Mouse (Mus musculus) lung, embryonic 16.5 days (tissue): ENCODE data around the gene Hira. TPM values are rescaled to one million over a fixed set of nuclear protein-coding genes. Genes with fewer than 3 reads are reported as not detected.
"Not testable (repeated sequence)": the region's sequence is repeated elsewhere in the genome, so short reads cannot be mapped to it uniquely, and the experiment has no call there.

Source experiments
- ATAC-seq: fragments of 200-750 bp; cut with Nextera tagmentation; 2 replicates; pipeline ENCODE4 v1.8.0; 2017; ENCODE audit warnings: low read depth, mild to moderate bottlenecking, moderate library complexity
- H3K27ac ChIP-seq: fragments of 300-500 bp; sonication (generic); 2 replicates; pipeline ENCODE4 v1.5.1; 2014; ENCODE audit warnings: mild to moderate bottlenecking, control low read depth, low read length
- H3K27me3 ChIP-seq: fragments of 300-500 bp; sonication (generic); 2 replicates; pipeline ENCODE4 v1.6.1; 2014; ENCODE audit warnings: low read depth, low read length, mixed read lengths; ENCODE audit not compliant: control insufficient read depth, insufficient read depth
- H3K36me3 ChIP-seq: fragments of 300-500 bp; sonication (generic); 2 replicates; pipeline ENCODE4 v1.6.1; 2014; ENCODE audit warnings: low read length; ENCODE audit not compliant: control insufficient read depth, insufficient read depth
- H3K4me1 ChIP-seq: fragments of 300-500 bp; sonication (generic); replicated peaks from 2 replicates; pipeline ENCODE4 v1.6.1; 2014; ENCODE audit warnings: low read length, mixed read lengths; ENCODE audit not compliant: control insufficient read depth, insufficient read depth
- H3K4me2 ChIP-seq: fragments of 300-500 bp; sonication (generic); 2 replicates; pipeline ENCODE4 v1.6.1; 2014; ENCODE audit warnings: low read depth, low read length, control low read depth
- H3K4me3 ChIP-seq: fragments of 300-500 bp; sonication (generic); 2 replicates; pipeline ENCODE4 v1.5.1; 2014; ENCODE audit warnings: mild to moderate bottlenecking, low read length, control low read depth
- H3K9ac ChIP-seq: fragments of 300-500 bp; sonication (generic); 2 replicates; pipeline ENCODE4 v1.6.1; 2014; ENCODE audit warnings: low read length, control low read depth
- H3K9me3 ChIP-seq: fragments of 300-500 bp; sonication (generic); 2 replicates; pipeline ENCODE4 v1.6.1; 2016; ENCODE audit warnings: low read length; ENCODE audit not compliant: control insufficient read depth
- WGBS: fragments of 180-500 bp; shearing (Covaris S2); extraction: QIAGEN DNeasy Blood & Tissue Kit; methylation state at CpG from one replicate; pipeline ENCODE4 v1.1.7; 2014; 5-methylcytosine and 5-hydroxymethylcytosine counted together
- polyA plus RNA-seq: library from polyadenylated mRNA; unstranded; fragments of >200 nt; fragmentation: Nextera tagmentation; extraction: Ambion mirVana; gene quantifications from 2 replicates; pipeline ENCODE4 v1.2.1, GENCODE M21; 2015

Hira gene
- polyA plus RNA-seq, 1 experiment from 2014 or later, result 7.3 TPM

GRCm38 (mm10) chr16:18950351-18950750, 73.5 kb downstream of the Hira start:
- no peak for ATAC-seq
- no peak overlapping the region for H3K4me3 ChIP-seq
- 88% methylated on average over 2 of the region's 2 CpGs for WGBS
- no peak overlapping the region for H3K9ac ChIP-seq
- H3K4me2 ChIP-seq, result no peak overlapping the region
- H3K4me1 ChIP-seq, result no peaks in the 10 kb centered on the region
- peaks cover 55% of the 10 kb centered on the region for H3K36me3 ChIP-seq
- no peak overlapping the region for H3K27ac ChIP-seq
- no peaks in the 10 kb centered on the region for H3K9me3 ChIP-seq
- no peaks in the 10 kb centered on the region for H3K27me3 ChIP-seq

GRCm38 (mm10) chr16:18952813-18953212, 76.0 kb downstream of the Hira start:
- Histone ChIP-seq H3K36me3 (peaks cover 63% of the 10 kb centered on the region), H3K4me2 (no peak overlapping the region), H3K27me3 (no peaks in the 10 kb centered on the region), H3K4me3 (no peak overlapping the region), H3K4me1 (no peaks in the 10 kb centered on the region), H3K27ac (no peak overlapping the region), H3K9ac (no peak overlapping the region), H3K9me3 (no peaks in the 10 kb centered on the region)
- ATAC-seq, result no peak

GRCm38 (mm10) chr16:18955070-18955469, 78.2 kb downstream of the Hira start:
- no peaks in the 10 kb centered on the region for H3K4me1 ChIP-seq
- H3K27me3 ChIP-seq, result no peaks in the 10 kb centered on the region
- H3K4me3 ChIP-seq, result no peak overlapping the region
- ATAC-seq, result no peak
- 81% methylated on average over 3 of the region's 3 CpGs for WGBS
- no peak overlapping the region for H3K27ac ChIP-seq
- no peak overlapping the region for H3K4me2 ChIP-seq
- H3K9ac ChIP-seq, result no peak overlapping the region
- peaks cover 47% of the 10 kb centered on the region for H3K36me3 ChIP-seq
- H3K9me3 ChIP-seq, result no peaks in the 10 kb centered on the region

GRCm38 (mm10) chr16:18963486-18963885, 86.6 kb downstream of the Hira start:
- Histone ChIP-seq H3K27me3 (no peaks in the 10 kb centered on the region), H3K9me3 (peaks cover 9% of the 10 kb centered on the region), H3K27ac (no peak overlapping the region), H3K4me1 (no peaks in the 10 kb centered on the region), H3K9ac (no peak overlapping the region), H3K4me3 (no peak overlapping the region), H3K4me2 (no peak overlapping the region), H3K36me3 (peaks cover 47% of the 10 kb centered on the region)
- no peak for ATAC-seq

- no peak overlapping the region for H3K4me2 ChIP-seq
- no peak overlapping the region for H3K4me3 ChIP-seq
- H3K9ac ChIP-seq, result no peak overlapping the region
- no peak overlapping the region for H3K27ac ChIP-seq
- peaks cover 6% of the 10 kb centered on the region; the same call in 1 of the 2 replicates for H3K4me1 ChIP-seq
- peaks cover 31% of the 10 kb centered on the region for H3K36me3 ChIP-seq
- no peaks in the 10 kb centered on the region for H3K9me3 ChIP-seq
- 76% methylated on average over 9 of the region's 9 CpGs for WGBS
- H3K27me3 ChIP-seq, result no peaks in the 10 kb centered on the region
- no peak; the same call in 1 of the 2 replicates for ATAC-seq
Observed at GRCm38 (mm10) chr16:18969420-18970128, 92.7 kb downstream of the Hira start.

- peaks cover 26% of the 10 kb centered on the region for H3K36me3 ChIP-seq
- H3K4me3 ChIP-seq, result no peak overlapping the region
- no peak overlapping the region for H3K4me2 ChIP-seq
- ATAC-seq, result peak; percentile 84
- H3K27me3 ChIP-seq, result no peaks in the 10 kb centered on the region
- H3K9me3 ChIP-seq, result no peaks in the 10 kb centered on the region
- WGBS, result 46% methylated on average over 3 of the region's 3 CpGs
- no peak overlapping the region for H3K9ac ChIP-seq
- H3K27ac ChIP-seq, result peak overlapping the region; percentile 80
- H3K4me1 ChIP-seq, result peaks cover 6% of the 10 kb centered on the region; the same call in 1 of the 2 replicates
Observed at GRCm38 (mm10) chr16:18970837-18971236, 94.0 kb downstream of the Hira start.

- H3K4me3 ChIP-seq, H3K9ac ChIP-seq, H3K9me3 ChIP-seq, ATAC-seq, H3K27me3 ChIP-seq, H3K4me2 ChIP-seq, H3K4me1 ChIP-seq, H3K27ac ChIP-seq: not testable (repeated sequence)
- 87% methylated on average over 23 of the region's 23 CpGs for WGBS
- H3K36me3 ChIP-seq, result peaks cover 10% of the 10 kb centered on the region
Observed at GRCm38 (mm10) chr16:18975665-18976064, 98.8 kb downstream of the Hira start.

GRCm38 (mm10) chr16:18976315-18976714, 99.5 kb downstream of the Hira start:
- peak; percentile 23; the same call in 1 of the 2 replicates for ATAC-seq
- H3K9me3 ChIP-seq, result peaks cover 6% of the 10 kb centered on the region; the same call in 1 of the 2 replicates
- H3K27ac ChIP-seq, result no peak overlapping the region
- peaks cover 4% of the 10 kb centered on the region; the same call in 1 of the 2 replicates for H3K36me3 ChIP-seq
- H3K9ac ChIP-seq, result no peak overlapping the region
- H3K27me3 ChIP-seq, result no peaks in the 10 kb centered on the region
- no peak overlapping the region for H3K4me3 ChIP-seq
- WGBS, result 72% methylated on average over 22 of the region's 23 CpGs
- H3K4me2 ChIP-seq, result no peak overlapping the region
- no peaks in the 10 kb centered on the region for H3K4me1 ChIP-seq

- Histone ChIP-seq H3K4me3 (no peak overlapping the region), H3K27me3 (no peaks in the 10 kb centered on the region), H3K4me2 (no peak overlapping the region), H3K9ac (no peak overlapping the region), H3K4me1 (no peaks in the 10 kb centered on the region), H3K9me3 (no peaks in the 10 kb centered on the region), H3K27ac (no peak overlapping the region), H3K36me3 (no peaks in the 10 kb centered on the region)
- WGBS, result 89% methylated on average over 3 of the region's 3 CpGs
- ATAC-seq, result no peak
Observed at GRCm38 (mm10) chr16:18986381-18986780, 109.5 kb downstream of the Hira start.
